Mouse (Mus musculus) CH12.LX (cell line): ENCODE measurements around the gene Tmub1. TPM values are rescaled to one million over a fixed set of nuclear protein-coding genes. Genes with fewer than 3 reads are reported as not detected.

Experiments used
- DNase-seq: peaks from one replicate; pipeline ENCODE4 v3.0.0-alpha.2; 2013; ENCODE audit errors: extremely low read depth
- H3K27ac ChIP-seq: 2 replicates; pipeline ENCODE4 v1.5.1; 2012; ENCODE audit warnings: low read depth, mild to moderate bottlenecking, control low read depth, moderate library complexity; ENCODE audit not compliant: insufficient read depth
- H3K27me3 ChIP-seq: replicated peaks from 2 replicates; pipeline ENCODE3; 2012; ENCODE audit warnings: inconsistent platforms
- H3K36me3 ChIP-seq, 2 experiments: replicated peaks in 1 of 2; 2 replicates each; pipeline versions ENCODE3 to v1.6.1; 2012; ENCODE audit warnings: inconsistent platforms in 1 of 2, low read length in 1 of 2, mild to moderate bottlenecking in 1 of 2, mixed read lengths in 1 of 2, moderate library complexity in 1 of 2; ENCODE audit not compliant: control insufficient read depth in 1 of 2, insufficient read depth in 1 of 2
- H3K4me1 ChIP-seq, 2 experiments: 2 replicates each; pipeline ENCODE4 v1.6.1; 2012; ENCODE audit warnings: inconsistent platforms in 1 of 2, moderate library complexity in 1 of 2; ENCODE audit not compliant: insufficient read depth in 2 of 2, control insufficient read depth in 1 of 2
- H3K4me2 ChIP-seq: 2 replicates; pipeline ENCODE4 v1.6.1; 2012; ENCODE audit warnings: low read depth, mild to moderate bottlenecking, control low read depth; ENCODE audit not compliant: poor library complexity, insufficient read depth, severe bottlenecking
- H3K4me3 ChIP-seq, 3 experiments: fragments of 150-350 bp in 1 of 3; sonication (generic) in 1 of 3; replicated peaks in 1 of 3; 2 replicates each; pipeline versions ENCODE3 to v1.5.1; 2011 to 2012; ENCODE audit warnings: low read depth in 2 of 3, low read length in 2 of 3, mild to moderate bottlenecking in 2 of 3, moderate library complexity in 2 of 3, control low read depth in 1 of 3, improper control_type of control experiment in 1 of 3, inconsistent platforms in 1 of 3, mixed read lengths in 1 of 3; ENCODE audit not compliant: poor library complexity in 1 of 3
- H3K79me2 ChIP-seq: replicated peaks from 2 replicates; pipeline ENCODE4 v1.6.1; 2012; ENCODE audit warnings: mild to moderate bottlenecking, moderate library complexity; ENCODE audit not compliant: control insufficient read depth, poor library complexity, insufficient read depth, severe bottlenecking; ENCODE audit errors: extremely low read depth
- H3K9ac ChIP-seq: 2 replicates; pipeline ENCODE4 v1.6.1; 2012; ENCODE audit warnings: low read depth, mild to moderate bottlenecking, control low read depth, moderate library complexity; ENCODE audit not compliant: insufficient read depth
- H3K9me3 ChIP-seq: replicated peaks from 2 replicates; pipeline ENCODE3; 2012; ENCODE audit warnings: low read length, inconsistent platforms, mixed read lengths
- BHLHE40 ChIP-seq: IDR thresholded peaks from 2 replicates; pipeline ENCODE4 v1.6.1; 2011; ENCODE audit warnings: mild to moderate bottlenecking, low read depth, low read length, improper control_type of control experiment
- CHD2 ChIP-seq: IDR thresholded peaks from 2 replicates; pipeline ENCODE4 v1.6.1; 2011; ENCODE audit warnings: low read length, improper control_type of control experiment
- CTCF ChIP-seq, 2 experiments: IDR thresholded peaks in 1 of 2; conservative IDR thresholded peaks in 1 of 2; 2 replicates each; pipeline ENCODE4 v1.5.1; 2011 to 2012; ENCODE audit warnings: low read depth in 2 of 2, low read length in 2 of 2, improper control_type of control experiment in 1 of 2, inconsistent platforms in 1 of 2, mild to moderate bottlenecking in 1 of 2, moderate library complexity in 1 of 2
- ELF1 ChIP-seq: IDR thresholded peaks from 2 replicates; pipeline ENCODE4 v1.6.1; 2014; ENCODE audit warnings: low read depth, mild to moderate bottlenecking, inconsistent platforms, low read length, improper control_type of control experiment
- EP300 ChIP-seq: IDR thresholded peaks from 2 replicates; pipeline ENCODE4 v1.6.1; 2011; ENCODE audit warnings: low read length, improper control_type of control experiment
- ETS1 ChIP-seq: conservative IDR thresholded peaks from 2 replicates; pipeline ENCODE4 v1.6.1; 2012; ENCODE audit warnings: low read depth, mild to moderate bottlenecking, inconsistent platforms, low read length, improper control_type of control experiment, moderate library complexity
- GABPA ChIP-seq: IDR thresholded peaks from 2 replicates; pipeline ENCODE4 v1.6.1; 2012; ENCODE audit warnings: low read depth, low read length, improper control_type of control experiment, inconsistent platforms; ENCODE audit not compliant: insufficient replicate concordance
- HCFC1 ChIP-seq: IDR thresholded peaks from 2 replicates; pipeline ENCODE4 v1.6.1; 2012; ENCODE audit warnings: low read depth, mild to moderate bottlenecking, inconsistent platforms, low read length, improper control_type of control experiment
- IRF4 ChIP-seq: IDR thresholded peaks from 2 replicates; pipeline ENCODE4 v1.6.1; 2014; ENCODE audit warnings: low read depth, mild to moderate bottlenecking, inconsistent platforms, low read length, improper control_type of control experiment
- JUN ChIP-seq: IDR thresholded peaks from 2 replicates; pipeline ENCODE4 v1.6.1; 2011; ENCODE audit warnings: low read depth, mild to moderate bottlenecking, low read length, improper control_type of control experiment, moderate library complexity; ENCODE audit not compliant: insufficient read depth
- JUND ChIP-seq: conservative IDR thresholded peaks from 2 replicates; pipeline ENCODE4 v1.6.1; 2011; ENCODE audit warnings: low read depth, low read length, improper control_type of control experiment
- KAT2A ChIP-seq: IDR thresholded peaks from 2 replicates; pipeline ENCODE4 v1.6.1; 2012; ENCODE audit warnings: low read length, improper control_type of control experiment, inconsistent platforms; ENCODE audit not compliant: insufficient replicate concordance
- MAX ChIP-seq: IDR thresholded peaks from 2 replicates; pipeline ENCODE4 v1.6.1; 2011; ENCODE audit warnings: low read length, improper control_type of control experiment
- MAZ ChIP-seq: IDR thresholded peaks from 2 replicates; pipeline ENCODE4 v1.6.1; 2012; ENCODE audit warnings: low read depth, mild to moderate bottlenecking, inconsistent platforms, low read length, improper control_type of control experiment, moderate library complexity
- MXI1 ChIP-seq: IDR thresholded peaks from 2 replicates; pipeline ENCODE4 v1.6.1; 2011; ENCODE audit warnings: mild to moderate bottlenecking, low read depth, low read length, improper control_type of control experiment
- MYC ChIP-seq: IDR thresholded peaks from 2 replicates; pipeline ENCODE4 v1.6.1; 2011; ENCODE audit warnings: low read depth, mild to moderate bottlenecking, improper control_type of control experiment, low read length
- NRF1 ChIP-seq: IDR thresholded peaks from 2 replicates; pipeline ENCODE4 v1.6.1; 2014; ENCODE audit warnings: low read depth, mild to moderate bottlenecking, inconsistent platforms, low read length, improper control_type of control experiment, moderate library complexity
- PAX5 ChIP-seq: IDR thresholded peaks from 2 replicates; pipeline ENCODE4 v1.6.1; 2012; ENCODE audit warnings: low read length, inconsistent platforms, mixed read lengths
- POLR2AphosphoS2 ChIP-seq: IDR thresholded peaks from 2 replicates; pipeline ENCODE4 v1.6.1; 2011; ENCODE audit warnings: low read depth, low read length, improper control_type of control experiment
- RCOR1 ChIP-seq: conservative IDR thresholded peaks from 2 replicates; pipeline ENCODE4 v1.6.1; 2012; ENCODE audit warnings: low read depth, mild to moderate bottlenecking, inconsistent platforms, low read length, improper control_type of control experiment
- UBTF ChIP-seq: IDR thresholded peaks from 2 replicates; pipeline ENCODE4 v1.6.1; 2012; ENCODE audit warnings: low read depth, mild to moderate bottlenecking, inconsistent platforms, low read length, improper control_type of control experiment, moderate library complexity
- USF2 ChIP-seq: conservative IDR thresholded peaks from 2 replicates; pipeline ENCODE4 v1.6.1; 2011; ENCODE audit warnings: low read depth, low read length, improper control_type of control experiment
- ZC3H11A ChIP-seq: IDR thresholded peaks from 2 replicates; pipeline ENCODE4 v1.6.1; 2012; ENCODE audit warnings: low read depth, mild to moderate bottlenecking, inconsistent platforms, low read length, improper control_type of control experiment
- ZKSCAN1 ChIP-seq: IDR thresholded peaks from 2 replicates; pipeline ENCODE4 v1.6.1; 2012; ENCODE audit warnings: low read depth, inconsistent platforms, low read length, improper control_type of control experiment, borderline replicate concordance
- ZMIZ1 ChIP-seq: IDR thresholded peaks from 2 replicates; pipeline ENCODE4 v1.6.1; 2012; ENCODE audit warnings: low read depth, mild to moderate bottlenecking, inconsistent platforms, low read length, improper control_type of control experiment
- ZNF384 ChIP-seq: IDR thresholded peaks from 2 replicates; pipeline ENCODE4 v1.6.1; 2012; ENCODE audit warnings: low read depth, low read length, improper control_type of control experiment, inconsistent platforms
- dilution Hi-C: fragments of 300-500 bp; cut with MboI; formaldehyde crosslinking; loops from 2 replicates; pipeline ENCODE4 v1.14.3; 2020; ENCODE audit warnings: low sequenced_read_pairs; ENCODE audit not compliant: extremely low pct_unique_long_range_greater_than_20kb, extremely low pct_ligation_motif_present
- in situ Hi-C: fragments of 300-500 bp; cut with MboI; formaldehyde crosslinking; loops from 3 replicates; pipeline ENCODE4 v1.14.3; 2019; ENCODE audit warnings: low sequenced_read_pairs, low pct_ligation_motif_present, low pct_unique_long_range_greater_than_20kb, mixed read lengths
- polyA plus RNA-seq: library from polyadenylated mRNA; unstranded; fragments of >175 nt; gene quantifications from 2 replicates; pipeline ENCODE4 v1.2.1, GENCODE M21; 2012; ENCODE audit warnings: low read depth; ENCODE audit not compliant: insufficient read length
- total RNA-seq, 2 experiments: library from RNA; depleted of rRNA; stranded (reverse); fragments of 300-350 nt in 1 of 2; fragments of >200 nt in 1 of 2; gene quantifications; 2 replicates each; pipeline ENCODE4 v1.2.3; 2012 to 2014

Tmub1 gene
- total and polyA plus RNA-seq, 3 experiments, result 6.1 to 13.1 (median 11.2) TPM

DNA sequence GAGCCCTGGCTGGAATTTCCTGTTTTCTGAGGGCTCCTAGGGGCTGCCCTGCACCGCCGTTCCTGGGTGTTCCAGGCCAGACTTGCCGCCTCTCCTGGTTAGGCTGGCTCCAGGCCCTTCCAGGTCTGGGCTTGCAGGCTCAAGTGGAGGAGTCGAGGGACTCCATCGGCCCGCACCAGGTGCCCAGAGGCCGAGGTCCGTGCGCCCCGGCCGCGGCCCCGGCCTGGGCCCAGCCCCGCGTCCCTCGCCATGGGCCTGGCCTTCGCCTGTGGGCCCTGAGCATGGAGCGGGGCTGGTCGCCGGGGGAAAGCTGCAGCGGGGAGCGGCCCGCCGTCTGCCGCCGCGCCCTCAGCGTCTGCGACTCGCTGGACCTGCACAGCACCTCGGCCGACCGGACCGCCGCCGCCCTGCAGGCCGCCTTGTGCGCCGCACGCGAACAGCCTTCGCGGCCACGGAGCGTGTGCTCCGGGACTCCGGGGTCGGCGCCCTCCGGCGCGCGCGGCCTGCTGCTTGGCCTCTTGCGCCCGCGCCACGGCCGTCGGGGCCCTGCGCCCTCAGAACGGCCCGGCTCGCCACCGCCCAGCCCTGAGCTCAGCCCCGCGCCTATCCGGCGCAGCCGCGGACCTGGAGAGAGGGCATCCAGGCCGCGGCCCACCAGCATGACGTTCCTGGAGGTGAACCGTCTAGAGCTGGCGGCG lies 26.5 kb upstream of the Tmub1 start:
- dilution Hi-C loops, result no loop called here
- peaks cover 36 to 92% of the 10 kb centered on the region in 2 experiments for H3K36me3 ChIP-seq
- H3K9ac ChIP-seq, result no peak overlapping the region

DNA sequence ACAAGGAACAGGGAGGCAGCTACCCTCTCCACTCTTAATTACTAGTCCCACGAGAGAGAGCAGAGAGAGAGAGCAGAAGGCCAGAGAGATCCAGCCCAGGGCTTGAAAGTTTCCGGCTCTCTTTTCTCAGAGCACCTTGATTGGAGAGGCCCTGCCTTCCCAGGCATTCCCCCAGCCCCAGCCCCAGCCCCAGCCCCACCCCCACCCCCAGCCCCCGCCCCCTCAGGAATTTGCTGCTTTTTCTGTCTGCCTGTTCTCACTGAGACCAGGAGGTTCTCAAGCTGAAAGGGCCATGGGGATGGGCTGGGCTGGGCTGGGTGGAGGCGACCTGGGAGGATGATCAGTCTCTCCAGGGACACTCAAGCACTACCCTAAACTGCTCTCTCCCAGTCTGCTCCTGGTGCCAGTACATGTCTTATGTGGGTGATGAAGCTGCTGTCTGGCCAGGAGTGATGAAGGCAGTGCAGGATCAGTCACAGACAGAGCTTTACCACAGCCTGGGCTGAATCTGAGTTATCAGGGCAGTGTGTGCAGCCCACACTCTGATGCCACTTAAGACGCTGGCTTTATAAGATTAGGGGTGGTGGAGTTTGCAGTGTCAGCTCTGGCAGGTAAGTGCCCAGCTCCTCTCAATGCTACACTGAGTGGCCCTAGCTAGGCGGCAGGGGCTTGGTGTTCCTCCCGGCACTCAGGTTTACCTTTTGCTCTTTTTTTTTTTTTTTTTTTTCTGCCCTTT lies 25.4 kb upstream of the Tmub1 start:
- in situ Hi-C loops, result no loop called here
- Histone ChIP-seq H3K4me2 (no peak overlapping the region), H3K9ac (no peak overlapping the region), H3K27ac (no peak overlapping the region), H3K9me3 (no peaks in the 10 kb centered on the region), H3K4me3 (no peak overlapping the region)
- TF ChIP-seq KAT2A, result no peak
- no peak for TF ChIP-seq BHLHE40
- no peak for TF ChIP-seq MAZ
- no peak for TF ChIP-seq ELF1
- TF ChIP-seq USF2, result no peak
- TF ChIP-seq CTCF (conservative IDR thresholded peaks at IDR 0.05 in 1 of 2, IDR thresholded peaks at IDR 0.05 in 1 of 2; ENCODE audit: low read depth in 2 of 2, low read length in 2 of 2), result no peak
- no peak for TF ChIP-seq IRF4
- no peak for TF ChIP-seq RCOR1
- no peak for TF ChIP-seq UBTF
- TF ChIP-seq HCFC1, result no peak
- no peak for TF ChIP-seq JUND
- no peak for TF ChIP-seq CHD2
- TF ChIP-seq GABPA, result no peak
- TF ChIP-seq ZC3H11A, result no peak
- TF ChIP-seq POLR2AphosphoS2, result no peak
- TF ChIP-seq PAX5, result no peak
- no peak for TF ChIP-seq NRF1
- no peak for TF ChIP-seq MYC
- TF ChIP-seq, all 38 proteins: peak for 0
- dilution Hi-C loops, result no loop called here
- Histone ChIP-seq H3K4me1 (no peaks in the 10 kb centered on the region; a peak in 1 of 4 replicates), H3K27me3 (no peaks in the 10 kb centered on the region), H3K36me3 (peaks cover 27 to 85% of the 10 kb centered on the region in 2 experiments), H3K79me2 (no peaks in the 10 kb centered on the region; the same call in none of the 2 replicates)
- DNase-seq, result no peak

More for the DNA sequence above, 26.5 kb upstream of the Tmub1 start:
- Histone ChIP-seq H3K27me3 (no peaks in the 10 kb centered on the region), H3K4me1 (no peaks in the 10 kb centered on the region), H3K9me3 (no peaks in the 10 kb centered on the region), H3K4me2 (no peak overlapping the region), H3K27ac (no peak overlapping the region), H3K4me3 (no peak overlapping the region), H3K79me2 (no peaks in the 10 kb centered on the region; the same call in none of the 2 replicates)
- no peak for DNase-seq
- TF ChIP-seq ZNF384 (no peak), POLR2AphosphoS2 (no peak), GABPA (no peak), KAT2A (no peak), JUN (no peak), EP300 (no peak), ETS1 (no peak), ZMIZ1 (no peak), MYC (no peak), ELF1 (no peak), ZC3H11A (no peak), MXI1 (no peak), IRF4 (no peak), JUND (no peak), BHLHE40 (no peak), HCFC1 (no peak), MAX (no peak), ZKSCAN1 (no peak)
- in situ Hi-C loops, result no loop called here
